Mouse (Mus musculus) central nervous system, embryonic 18 days (tissue): ENCODE measurements around the gene Gabrb3. TPM values are rescaled to one million over a fixed set of nuclear protein-coding genes. Genes with fewer than 3 reads are reported as not detected.

Experiments used
- polyA plus RNA-seq: library from polyadenylated mRNA; depleted of rRNA; stranded (reverse); fragments of >200 nt; gene quantifications from 2 replicates; pipeline ENCODE4 v1.2.3, GENCODE M21; 2012; rRNA removed

Gabrb3 gene
- polyA plus RNA-seq, result 58.9 and 64.3 TPM in 2 replicates

GRCm38 (mm10) chr7:57419392-57419791, at the start of gene Gabrb3:
TSS of gene Gabrb3 (plus strand) at chr7:57419692.

GRCm38 (mm10) chr7:57386517-57387340, 32.8 kb upstream of the Gabrb3 start, which contains the start of gene Gabrg3:
TSS of gene Gabrg3 (minus strand) at chr7:57387188.

GRCm38 (mm10) chr7:57509681-57510141, 90.2 kb downstream of the Gabrb3 start, which contains the start of gene Gabra5:
TSS of gene Gabra5 (minus strand) at chr7:57510059.

Other genes starting within 250 kb of the Gabrb3 start
- 6.9 and 7.3 TPM in 2 replicates for gene Gabrg3, start 32.5 kb upstream of the Gabrb3 start, polyA plus RNA-seq
- 73.8 and 77.1 TPM in 2 replicates for gene Gabra5, start 90.4 kb downstream of the Gabrb3 start, polyA plus RNA-seq